Mouse (Mus musculus) testis, adult 2 months (tissue): ENCODE results near the gene Efl1.

Source experiments
- CTCF ChIP-seq: fragments of 200-500 bp; IDR thresholded peaks from 2 replicates; pipeline ENCODE4 v1.5.1; 2012; ENCODE audit warnings: low read depth, mild to moderate bottlenecking, inconsistent platforms, low read length, moderate library complexity; ENCODE audit not compliant: control insufficient read depth, insufficient read depth, insufficient replicate concordance
- POLR2A ChIP-seq: fragments of 200-500 bp; IDR thresholded peaks from 2 replicates; pipeline ENCODE4 v1.6.1; 2012; ENCODE audit warnings: low read depth, mild to moderate bottlenecking, inconsistent platforms, low read length, moderate library complexity; ENCODE audit not compliant: control insufficient read depth

DNA sequence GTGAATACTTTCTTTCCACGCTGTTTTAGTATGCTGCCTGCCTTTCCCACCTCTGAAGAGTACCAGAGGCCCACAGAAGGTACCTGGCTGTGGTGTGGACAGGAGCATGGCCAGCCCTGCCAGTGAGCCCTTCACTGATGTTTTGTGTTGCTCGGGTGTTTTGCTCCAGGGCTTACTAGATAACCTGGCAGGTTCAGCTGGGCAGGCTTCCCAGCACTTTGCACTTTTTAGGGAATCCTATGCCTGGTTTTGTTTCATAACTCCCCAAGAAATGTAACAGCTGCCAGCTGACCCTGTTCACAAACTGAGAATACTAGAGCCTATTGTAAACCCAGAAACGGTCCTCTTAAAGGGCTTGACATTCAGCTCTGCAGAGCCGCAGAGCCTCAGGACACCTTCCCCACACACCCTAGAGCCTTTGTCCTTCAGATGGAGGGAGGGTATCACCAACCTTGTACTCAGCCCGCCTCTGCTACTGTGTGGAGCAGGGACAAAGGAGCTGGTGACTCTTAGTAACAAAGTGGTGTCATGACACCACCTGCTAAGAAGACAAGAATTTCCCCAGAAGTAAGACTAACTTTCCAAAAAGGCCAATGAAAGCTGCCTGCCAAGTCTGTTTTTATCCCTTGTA lies 76.7 kb downstream of the Efl1 start:
- TF ChIP-seq CTCF (no peak), POLR2A (no peak)
